Mouse (Mus musculus) cerebellum, postnatal 4 days (tissue): ENCODE data around the gene Whamm.
A peak's percentile ranks its signal among the peaks of the same experiment; 100 is the strongest.

ENCODE experiments used
- DNase-seq, 2 experiments: peaks; one replicate each; pipeline ENCODE4 v3.0.0; 2022; ENCODE audit warnings: low spot score in 2 of 2, mixed read lengths in 1 of 2

Gene Whamm

GRCm38 (mm10) chr7:81563506-81564015 lies 7.5 kb upstream of the Whamm start:
- no peak for DNase-seq

- no peak for DNase-seq
These were observed 6.3 kb upstream of the Whamm start for GRCm38 (mm10) chr7:81564766-81565165.

- peak in 1 of 2 experiments; percentile 27 for DNase-seq
These were observed 5.5 kb upstream of the Whamm start for GRCm38 (mm10) chr7:81565381-81566055.

GRCm38 (mm10) chr7:81566332-81566731 lies 4.7 kb upstream of the Whamm start:
- DNase-seq: no peak

- no peak for DNase-seq
These were observed 4.2 kb upstream of the Whamm start, which contains the start of gene Fsd2 for GRCm38 (mm10) chr7:81566892-81567291. Gene Fsd2 (minus strand): TSS chr7:81566944.

GRCm38 (mm10) chr7:81567396-81567795 lies 3.7 kb upstream of the Whamm start:
- DNase-seq: no peak

- no peak for DNase-seq
These were observed 1.2 kb upstream of the Whamm start for GRCm38 (mm10) chr7:81569851-81570250.

- no peak for DNase-seq
These were observed 795 bp upstream of the Whamm start for GRCm38 (mm10) chr7:81570271-81570670.

GRCm38 (mm10) chr7:81570752-81571107 lies 336 bp upstream of the Whamm start:
- no peak for DNase-seq

- no peak for DNase-seq
These were observed 925 bp downstream of the Whamm start for GRCm38 (mm10) chr7:81571941-81572441.

GRCm38 (mm10) chr7:81572610-81573268 lies 1.7 kb downstream of the Whamm start:
- no peak for DNase-seq

- DNase-seq: no peak
These were observed 2.3 kb downstream of the Whamm start for GRCm38 (mm10) chr7:81573397-81573796.

- DNase-seq: no peak
These were observed 2.8 kb downstream of the Whamm start for GRCm38 (mm10) chr7:81573821-81574220.

- DNase-seq: no peak
These were observed 4.5 kb downstream of the Whamm start for GRCm38 (mm10) chr7:81575606-81576005.

GRCm38 (mm10) chr7:81577872-81578271 lies 6.8 kb downstream of the Whamm start:
- DNase-seq: no peak

GRCm38 (mm10) chr7:81578413-81578812 lies 7.3 kb downstream of the Whamm start:
- DNase-seq: no peak

- DNase-seq: no peak
These were observed 8.2 kb downstream of the Whamm start for GRCm38 (mm10) chr7:81579312-81579711.

- no peak for DNase-seq
These were observed 12.4 kb downstream of the Whamm start for GRCm38 (mm10) chr7:81583512-81583911.

- DNase-seq: no peak
These were observed 14.3 kb downstream of the Whamm start for GRCm38 (mm10) chr7:81585326-81585725.

GRCm38 (mm10) chr7:81587238-81587637 lies 16.2 kb downstream of the Whamm start:
- DNase-seq: no peak

GRCm38 (mm10) chr7:81592686-81593085 lies 21.6 kb downstream of the Whamm start:
- DNase-seq: no peak

- no peak for DNase-seq
These were observed 22.3 kb downstream of the Whamm start for GRCm38 (mm10) chr7:81593387-81593786.

GRCm38 (mm10) chr7:81595056-81595455 lies 24.0 kb downstream of the Whamm start:
- DNase-seq: no peak
